Mouse (Mus musculus) heart, embryonic 16.5 days (tissue): Measurements from ENCODE around the gene Gpsm1. TPM values are rescaled to one million over a fixed set of nuclear protein-coding genes. Genes with fewer than 3 reads are reported as not detected.
A peak's percentile ranks its signal among the peaks of the same experiment; 100 is the strongest.

ENCODE experiments used
- ATAC-seq: fragments of 200-750 bp; cut with Nextera tagmentation; replicated peaks from 2 replicates; pipeline ENCODE4 v1.8.0; 2017; ENCODE audit warnings: moderate number of reproducible peaks; ENCODE audit not compliant: insufficient read depth, low FRiP score; ENCODE audit errors: extremely low read depth
- H3K27ac ChIP-seq: fragments of 300-500 bp; sonication (generic); 2 replicates; pipeline ENCODE4 v1.5.1; 2014; ENCODE audit warnings: mild to moderate bottlenecking, low read length, control low read depth, moderate library complexity
- H3K27me3 ChIP-seq: fragments of 300-500 bp; sonication (generic); 2 replicates; pipeline ENCODE4 v1.6.1; 2014; ENCODE audit warnings: low read length, mixed read lengths; ENCODE audit not compliant: control insufficient read depth, insufficient read depth
- H3K36me3 ChIP-seq: fragments of 300-500 bp; sonication (generic); 2 replicates; pipeline ENCODE4 v1.6.1; 2014; ENCODE audit not compliant: control insufficient read depth, insufficient read depth
- H3K4me1 ChIP-seq: fragments of 300-500 bp; sonication (generic); 2 replicates; pipeline ENCODE4 v1.6.1; 2014; ENCODE audit warnings: low read length, mixed read lengths; ENCODE audit not compliant: control insufficient read depth, insufficient read depth
- H3K4me2 ChIP-seq: fragments of 300-500 bp; sonication (generic); 2 replicates; pipeline ENCODE4 v1.6.1; 2014; ENCODE audit warnings: low read depth, mild to moderate bottlenecking, control low read depth, low read length
- H3K4me3 ChIP-seq: fragments of 300-500 bp; sonication (generic); 2 replicates; pipeline ENCODE4 v1.5.1; 2014; ENCODE audit warnings: mild to moderate bottlenecking, control low read depth, low read length
- H3K9ac ChIP-seq: fragments of 300-500 bp; sonication (generic); 2 replicates; pipeline ENCODE4 v1.6.1; 2014; ENCODE audit warnings: low read length, control low read depth
- H3K9me3 ChIP-seq: fragments of 300-500 bp; sonication (generic); replicated peaks from 2 replicates; pipeline ENCODE4 v1.6.1; 2016; ENCODE audit warnings: low read length; ENCODE audit not compliant: control insufficient read depth
- WGBS: fragments of 180-500 bp; shearing (Covaris S2); extraction: QIAGEN DNeasy Blood & Tissue Kit; methylation state at CpG from one replicate; pipeline ENCODE4 v1.1.7; 2014; 5-methylcytosine and 5-hydroxymethylcytosine counted together
- polyA plus RNA-seq: library from polyadenylated mRNA; unstranded; fragments of >200 nt; fragmentation: Nextera tagmentation; extraction: Ambion mirVana; gene quantifications from 2 replicates; pipeline ENCODE4 v1.2.1, GENCODE M21; 2015

The Gpsm1 gene
- polyA plus RNA-seq, 1 experiment from 2014 or later: 104 TPM

GRCm38 (mm10) chr2:26325386-26326181 is 10.3 kb downstream of the Gpsm1 start:
- peaks cover 43% of the 10 kb centered on the region for H3K4me1 ChIP-seq

GRCm38 (mm10) chr2:26327852-26328251 is 12.5 kb downstream of the Gpsm1 start:
- no peak overlapping the region for H3K4me2 ChIP-seq
- no peak for ATAC-seq
- no peaks in the 10 kb centered on the region for H3K9me3 ChIP-seq
- no peak overlapping the region for H3K4me3 ChIP-seq
- H3K27me3 ChIP-seq: no peaks in the 10 kb centered on the region
- no peak overlapping the region for H3K9ac ChIP-seq
- 91% methylated on average over 4 of the region's 4 CpGs for WGBS
- H3K36me3 ChIP-seq: peaks cover 29% of the 10 kb centered on the region
- peaks cover 38% of the 10 kb centered on the region for H3K4me1 ChIP-seq
- no peak overlapping the region for H3K27ac ChIP-seq

More at GRCm38 (mm10) chr2:26325386-26326181, 10.3 kb downstream of the Gpsm1 start:
- H3K4me2 ChIP-seq: 0 out of 2 replicates have a peak overlapping the region, but pooled peaks have one; percentile 19
- no peaks in the 10 kb centered on the region for H3K27me3 ChIP-seq
- H3K9me3 ChIP-seq: no peaks in the 10 kb centered on the region
- H3K36me3 ChIP-seq: peaks cover 23% of the 10 kb centered on the region
- peak overlapping the region; percentile 76 for H3K27ac ChIP-seq
- no peak overlapping the region for H3K4me3 ChIP-seq
- peak overlapping the region; percentile 42 for H3K9ac ChIP-seq
- WGBS: 55% methylated on average over 15 of the region's 15 CpGs
- ATAC-seq: peak; percentile 64; the same call in 1 of the 2 replicates

GRCm38 (mm10) chr2:26329402-26329801 is 14.1 kb downstream of the Gpsm1 start:
- H3K9me3 ChIP-seq: no peaks in the 10 kb centered on the region
- H3K27ac ChIP-seq: peak overlapping the region; percentile 82
- H3K4me1 ChIP-seq: peaks cover 27% of the 10 kb centered on the region
- H3K4me2 ChIP-seq: no peak overlapping the region
- H3K4me3 ChIP-seq: no peak overlapping the region
- no peaks in the 10 kb centered on the region for H3K27me3 ChIP-seq
- H3K36me3 ChIP-seq: peaks cover 24% of the 10 kb centered on the region
- 50% methylated on average over 8 of the region's 8 CpGs for WGBS
- ATAC-seq: peak; percentile 85
- H3K9ac ChIP-seq: peak overlapping the region; percentile 18

- no peaks in the 10 kb centered on the region for H3K9me3 ChIP-seq
- peak; percentile 51; the same call in 1 of the 2 replicates for ATAC-seq
- H3K4me2 ChIP-seq: no peak overlapping the region
- no peak overlapping the region for H3K4me3 ChIP-seq
- peak overlapping the region; percentile 82 for H3K27ac ChIP-seq
- WGBS: 74% methylated on average over 4 of the region's 4 CpGs
- H3K36me3 ChIP-seq: peaks cover 21% of the 10 kb centered on the region
- no peaks in the 10 kb centered on the region for H3K27me3 ChIP-seq
- peak overlapping the region; percentile 18 for H3K9ac ChIP-seq
- H3K4me1 ChIP-seq: peaks cover 22% of the 10 kb centered on the region
Measured at GRCm38 (mm10) chr2:26330056-26330468, 14.7 kb downstream of the Gpsm1 start.

GRCm38 (mm10) chr2:26330702-26331101 is 15.4 kb downstream of the Gpsm1 start:
- H3K9me3 ChIP-seq: no peaks in the 10 kb centered on the region
- no peak for ATAC-seq
- no peak overlapping the region; the same call in 1 of the 2 replicates for H3K27ac ChIP-seq
- no peak overlapping the region; the same call in 1 of the 2 replicates for H3K9ac ChIP-seq
- H3K4me3 ChIP-seq: no peak overlapping the region
- WGBS: 76% methylated on average over 6 of the region's 6 CpGs
- peaks cover 21% of the 10 kb centered on the region for H3K36me3 ChIP-seq
- H3K27me3 ChIP-seq: no peaks in the 10 kb centered on the region
- no peak overlapping the region for H3K4me2 ChIP-seq
- H3K4me1 ChIP-seq: peaks cover 15% of the 10 kb centered on the region

- Histone ChIP-seq H3K4me2 (peak overlapping the region; percentile 74), H3K9me3 (no peaks in the 10 kb centered on the region), H3K27me3 (no peaks in the 10 kb centered on the region), H3K4me3 (no peak overlapping the region), H3K9ac (peak overlapping the region; percentile 80), H3K4me1 (peaks cover 46% of the 10 kb centered on the region), H3K36me3 (peaks cover 3% of the 10 kb centered on the region; the same call in 1 of the 2 replicates), H3K27ac (peak overlapping the region; percentile 98)
- 75% methylated on average over 8 of the region's 13 CpGs for WGBS
- ATAC-seq: no peak
Measured at GRCm38 (mm10) chr2:26338302-26339203, 23.2 kb downstream of the Gpsm1 start.

GRCm38 (mm10) chr2:26339204-26339551 is 23.9 kb downstream of the Gpsm1 start:
- H3K27ac ChIP-seq: peak overlapping the region; percentile 98
- H3K4me1 ChIP-seq: peaks cover 48% of the 10 kb centered on the region
- WGBS: 37% methylated on average over 5 of the region's 5 CpGs
- H3K4me2 ChIP-seq: peak overlapping the region; percentile 74
- H3K4me3 ChIP-seq: peak overlapping the region; percentile 52
- H3K27me3 ChIP-seq: no peaks in the 10 kb centered on the region
- H3K36me3 ChIP-seq: peaks cover 3% of the 10 kb centered on the region; the same call in 1 of the 2 replicates
- peak; percentile 70 for ATAC-seq
- peak overlapping the region; percentile 80 for H3K9ac ChIP-seq
- H3K9me3 ChIP-seq: no peaks in the 10 kb centered on the region

- peak overlapping the region; percentile 80 for H3K9ac ChIP-seq
- H3K27me3 ChIP-seq: no peaks in the 10 kb centered on the region
- peaks cover 48% of the 10 kb centered on the region for H3K4me1 ChIP-seq
- H3K36me3 ChIP-seq: peaks cover 20% of the 10 kb centered on the region
- peak; percentile 43 for ATAC-seq
- peak overlapping the region; percentile 98 for H3K27ac ChIP-seq
- 49% methylated on average over 2 of the region's 2 CpGs for whole genome bisulfite sequencing
- peak overlapping the region; percentile 52 for H3K4me3 ChIP-seq
- peak overlapping the region; percentile 74 for H3K4me2 ChIP-seq
- no peaks in the 10 kb centered on the region for H3K9me3 ChIP-seq
Measured at GRCm38 (mm10) chr2:26341510-26341981, 26.2 kb downstream of the Gpsm1 start.
